Mouse (Mus musculus) bone marrow, adult 2 months (tissue): ENCODE data around the gene Tpst2.

ENCODE experiments used
- CTCF ChIP-seq: fragments of 200-500 bp; IDR thresholded peaks from 2 replicates; pipeline ENCODE4 v1.5.1; 2011; ENCODE audit warnings: low read length, control low read depth; ENCODE audit not compliant: control insufficient read depth, insufficient read depth
- POLR2A ChIP-seq: fragments of 200-500 bp; IDR thresholded peaks from 2 replicates; pipeline ENCODE4 v1.6.1; 2011; ENCODE audit warnings: low read depth, mild to moderate bottlenecking, control low read depth, low read length, borderline replicate concordance; ENCODE audit not compliant: control insufficient read depth

DNA sequence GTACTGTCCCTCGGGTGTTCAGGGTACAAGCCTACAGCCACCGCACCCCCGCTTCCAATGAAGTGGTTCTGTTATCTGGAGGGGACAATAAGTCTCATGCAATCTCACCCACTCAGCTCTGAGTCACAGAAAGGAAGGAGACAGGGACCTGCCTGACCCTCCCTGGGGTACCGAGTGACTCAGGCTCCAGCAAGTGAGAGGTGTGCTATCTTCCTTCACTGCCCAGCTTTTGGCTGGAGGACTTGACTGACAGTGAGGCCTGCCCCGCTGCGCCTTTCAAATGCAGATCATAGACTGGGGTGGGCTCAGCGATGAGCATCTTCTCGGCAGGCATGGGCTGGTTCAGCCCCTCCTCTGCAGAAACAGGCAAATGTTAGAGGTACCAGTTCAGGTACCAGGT is 18.7 kb downstream of the Tpst2 start:
- no peak for TF ChIP-seq CTCF
- no peak for TF ChIP-seq POLR2A
